Mouse (Mus musculus): ENCODE results near the gene Galm.

The Galm gene

DNA sequence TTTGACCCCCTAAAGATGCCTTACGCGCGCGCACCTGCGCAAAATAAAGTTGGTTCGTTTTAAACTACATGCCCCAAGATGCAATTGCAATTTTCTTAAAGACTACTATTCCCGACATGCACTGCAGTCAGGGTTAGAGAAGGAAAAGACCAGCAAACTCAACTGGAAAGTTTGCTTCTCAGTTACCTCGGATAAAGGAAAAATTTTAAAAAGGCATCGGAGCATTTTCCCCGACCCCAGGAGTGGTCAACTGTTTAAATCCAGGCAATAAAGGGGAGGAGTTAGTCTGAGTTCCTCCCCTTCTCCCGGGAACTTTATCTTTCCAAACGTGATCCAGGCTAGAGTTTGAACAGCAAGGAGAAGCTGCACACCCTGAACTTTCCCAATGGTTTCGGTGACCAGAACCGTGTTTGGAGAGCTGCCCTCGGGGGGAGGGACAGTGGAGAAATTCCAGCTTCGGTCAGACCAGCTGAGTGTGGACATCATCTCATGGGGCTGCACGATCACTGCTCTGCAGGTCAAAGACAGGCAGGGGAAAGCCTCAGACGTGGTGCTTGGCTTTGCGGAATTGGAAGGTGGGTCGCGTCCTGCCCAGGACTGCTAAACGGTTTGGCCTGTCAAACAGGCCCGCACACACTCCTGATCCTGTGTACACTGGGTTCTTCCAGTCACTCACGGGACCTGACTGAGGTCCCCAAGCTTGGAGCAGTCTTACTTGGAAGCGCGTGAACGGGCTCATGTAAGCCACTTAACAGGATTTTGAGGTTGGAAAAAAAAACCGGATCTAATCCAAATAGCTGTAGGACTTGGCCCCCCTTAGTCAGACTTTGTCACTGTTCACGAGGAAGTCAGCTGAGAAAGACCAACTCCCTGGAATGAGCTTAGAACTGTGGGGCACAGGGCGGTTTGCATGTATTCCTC lies at the start of gene Galm:
TSS of gene Galm (plus strand) at position 141 of the 921 bp plus-strand sequence.
- DNase-seq (ENCODE audit: low spot score), result peak; percentile 39

GRCm38 (mm10) chr17:80078726-80079125 lies 48.5 kb upstream of the Galm start:
- no peak for DNase-seq (ENCODE audit: low spot score)

DNA sequence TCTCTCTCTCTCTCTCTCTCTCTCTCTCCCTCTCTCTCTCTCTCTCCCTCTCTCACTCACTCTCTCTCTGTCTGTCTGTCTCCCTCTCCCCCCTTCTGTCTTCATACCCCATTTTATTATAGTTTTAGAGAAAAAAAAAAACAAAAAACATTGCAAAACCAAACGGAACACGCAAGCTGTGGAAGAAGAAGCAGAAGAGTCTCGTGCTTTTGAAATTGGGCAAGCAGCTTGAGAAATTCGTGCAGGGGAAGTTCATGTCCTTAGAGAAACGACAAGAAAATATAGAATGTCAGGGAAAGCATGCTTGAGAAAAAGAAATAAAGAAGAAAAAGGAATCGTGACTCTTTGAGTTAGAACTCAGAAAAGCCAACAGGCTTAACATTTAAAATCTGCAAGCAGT lies 44.0 kb upstream of the Galm start:
- no peak for DNase-seq (ENCODE audit: low spot score)

- no peak for DNase-seq (ENCODE audit: low spot score)
These were observed 42.8 kb upstream of the Galm start for GRCm38 (mm10) chr17:80084424-80084823.

- no peak for DNase-seq (ENCODE audit: low spot score)
These were observed 40.7 kb upstream of the Galm start for GRCm38 (mm10) chr17:80086591-80086990.

DNA sequence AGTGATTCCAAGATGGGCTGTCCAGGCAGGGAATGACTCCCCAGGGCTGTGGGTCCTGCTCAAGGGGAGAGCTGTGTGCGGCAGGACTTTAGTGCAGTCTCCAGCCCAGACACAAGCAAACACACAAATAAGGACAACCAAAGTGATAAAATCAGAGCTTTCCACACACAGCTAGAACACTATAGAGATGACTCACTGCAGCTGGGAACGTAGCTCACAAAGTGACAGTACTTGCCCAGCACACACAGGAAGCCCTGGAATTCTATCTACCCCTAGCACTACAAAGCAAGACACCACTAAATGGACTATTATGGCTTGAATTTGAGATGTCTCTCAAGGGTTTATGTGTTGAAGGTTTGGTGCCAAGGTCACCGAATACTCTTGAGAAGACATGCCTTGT lies 39.1 kb upstream of the Galm start:
- DNase-seq (ENCODE audit: low spot score), result no peak

DNA sequence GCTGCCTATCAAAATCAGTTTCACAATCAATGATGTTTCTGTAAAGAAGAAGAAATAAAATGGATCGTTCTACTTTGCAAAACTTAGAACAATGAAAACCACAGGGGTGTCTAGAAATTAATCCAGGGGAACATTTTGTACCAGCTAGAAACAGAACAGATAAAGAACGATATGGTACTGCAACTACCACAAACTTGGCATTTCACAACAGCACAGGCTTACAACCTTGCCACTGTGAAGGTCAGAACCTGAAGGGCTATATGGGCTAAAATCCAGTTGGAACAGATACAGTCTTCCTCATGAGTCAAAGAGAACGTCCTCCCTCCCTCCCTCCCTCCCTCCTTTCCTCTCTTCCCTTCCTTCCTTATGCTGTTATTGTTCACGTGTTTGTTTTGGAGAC lies 36.7 kb upstream of the Galm start:
- DNase-seq (ENCODE audit: low spot score), result no peak

GRCm38 (mm10) chr17:80091879-80092549 lies 35.3 kb upstream of the Galm start:
- DNase-seq (ENCODE audit: low spot score), result no peak

DNA sequence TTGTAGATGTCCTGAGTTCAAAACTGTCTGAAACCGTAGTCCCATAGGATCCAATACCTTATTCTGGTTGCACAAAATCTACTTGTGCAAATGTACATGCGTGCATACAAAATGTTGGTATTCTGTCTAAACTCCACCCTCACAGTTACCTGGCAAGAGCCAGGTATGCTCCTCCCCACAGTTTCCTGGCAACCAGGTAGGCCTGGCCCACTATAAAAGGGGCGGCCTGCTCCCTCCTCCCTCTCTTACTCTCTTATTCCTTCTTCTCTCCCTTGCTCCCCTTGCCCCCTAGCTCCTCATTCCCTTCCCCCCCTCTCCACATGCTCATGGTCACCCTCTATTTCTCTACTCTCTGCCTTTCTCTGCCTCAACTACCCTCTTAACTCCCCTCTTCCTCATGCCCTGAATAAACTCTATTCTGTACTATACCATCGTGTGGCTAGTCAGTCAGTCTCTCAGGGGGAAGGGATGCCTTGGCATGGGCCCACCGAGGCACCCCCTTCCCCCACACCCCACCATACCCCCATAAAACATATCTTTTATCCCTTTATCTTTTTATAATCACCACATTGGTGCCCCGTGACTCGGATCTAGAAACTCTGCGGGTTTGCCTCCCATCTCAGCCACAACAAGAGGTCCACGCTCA lies 31.9 kb upstream of the Galm start:
- DNase-seq (ENCODE audit: low spot score), result no peak

DNA sequence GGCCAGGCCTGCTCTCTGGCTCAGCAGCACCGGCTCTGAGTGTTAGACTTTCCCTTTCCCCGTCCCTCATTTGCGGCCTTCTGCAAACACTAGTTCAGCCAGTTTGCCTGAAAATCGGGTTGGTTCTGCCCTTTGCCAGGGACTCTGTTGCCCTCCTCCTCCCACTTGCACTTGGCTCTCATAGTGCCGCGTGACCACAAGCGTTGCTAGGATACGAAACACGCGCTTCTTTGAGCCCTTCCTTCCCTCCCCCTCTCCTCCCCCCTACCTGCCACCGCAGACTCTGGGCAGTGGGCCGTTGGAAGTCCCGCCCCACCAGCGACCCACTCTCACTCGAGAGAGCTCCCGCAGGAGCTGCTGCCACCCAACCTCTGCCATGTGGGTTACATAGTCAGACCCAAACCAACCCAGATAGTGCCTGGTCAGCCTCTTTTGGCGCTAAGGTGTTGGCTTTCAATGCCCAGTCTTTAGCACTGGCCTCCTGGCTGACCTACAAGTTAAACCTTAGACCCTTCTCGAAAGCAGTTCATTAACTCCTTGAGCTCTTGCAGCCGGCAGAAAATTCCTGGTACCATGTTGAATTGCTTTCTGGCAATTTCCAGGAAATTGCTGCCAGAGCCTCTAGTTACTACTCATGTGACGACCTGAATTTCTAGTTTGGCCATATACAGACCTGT lies 31.1 kb upstream of the Galm start:
- DNase-seq (ENCODE audit: low spot score), result peak; percentile 24

DNA sequence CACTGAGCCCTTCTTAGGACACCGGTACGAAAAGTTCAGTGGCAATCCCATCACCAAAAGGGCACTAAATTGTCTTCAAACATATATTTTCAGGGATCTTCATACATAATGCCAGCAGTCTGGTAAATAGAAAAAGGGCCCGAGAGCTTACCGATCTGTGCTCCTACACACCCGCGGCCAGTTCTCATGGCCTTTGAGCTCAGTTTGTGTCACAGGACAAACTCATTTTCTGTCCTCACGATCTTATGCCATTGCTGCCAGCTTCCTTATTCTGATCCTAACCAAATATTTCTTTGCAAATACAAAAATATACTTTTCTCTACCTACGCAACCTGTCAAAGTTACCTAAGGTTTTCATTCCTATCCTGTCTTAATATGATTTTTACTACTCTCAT lies 30.6 kb upstream of the Galm start:
- DNase-seq (ENCODE audit: low spot score), result no peak

DNA sequence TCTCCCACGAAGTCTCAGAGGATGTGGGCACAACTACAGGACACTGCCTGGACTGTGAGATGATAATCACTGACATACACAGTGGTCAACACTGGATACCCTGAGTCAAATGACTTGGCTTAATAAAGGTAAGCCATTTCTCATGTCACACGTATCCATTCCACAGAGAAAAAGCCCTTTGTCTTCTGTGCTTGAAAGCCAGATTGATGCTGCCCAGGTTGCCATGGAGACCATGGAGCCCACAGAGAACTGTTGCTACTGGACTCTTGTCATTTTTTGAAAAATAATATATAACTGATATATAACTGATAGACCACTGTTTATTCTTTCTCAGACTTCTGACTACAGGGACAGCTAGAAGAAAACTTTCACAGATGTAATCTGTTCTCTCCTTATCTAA lies 30.1 kb upstream of the Galm start:
- no peak for DNase-seq (ENCODE audit: low spot score)

GRCm38 (mm10) chr17:80099823-80100222 lies 27.4 kb upstream of the Galm start:
- no peak for DNase-seq (ENCODE audit: low spot score)

DNA sequence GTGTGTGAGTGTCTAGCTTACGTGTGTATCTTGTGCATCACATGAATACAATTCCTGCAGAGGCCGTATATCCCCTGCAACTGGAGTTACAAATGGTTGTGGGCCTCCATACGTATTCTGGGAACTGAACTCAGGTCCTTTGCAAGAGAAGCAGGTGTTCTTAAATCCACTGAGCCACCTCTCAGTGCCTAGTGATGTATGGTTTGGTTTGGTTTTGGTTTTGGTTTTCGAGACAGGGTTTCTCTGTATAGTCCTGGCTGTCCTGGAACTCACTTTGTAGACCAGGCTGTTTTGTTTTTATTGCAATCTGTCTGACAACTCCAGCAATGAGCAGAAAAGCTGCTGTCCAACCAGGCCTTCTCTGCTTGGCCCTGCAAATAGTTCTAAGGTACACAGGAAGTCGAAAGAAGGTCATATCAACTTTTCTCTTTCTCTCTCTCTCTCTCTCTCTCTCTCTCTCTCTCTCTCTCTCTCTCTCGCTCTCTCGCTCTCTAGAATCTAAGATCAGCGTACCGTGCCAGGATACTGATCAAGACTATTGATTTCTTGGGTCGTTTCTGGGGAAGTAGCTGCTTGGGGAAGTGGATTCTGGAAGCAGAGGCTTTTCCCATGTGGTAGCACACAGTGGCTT lies 21.8 kb upstream of the Galm start:
- no peak for DNase-seq (ENCODE audit: low spot score)

DNA sequence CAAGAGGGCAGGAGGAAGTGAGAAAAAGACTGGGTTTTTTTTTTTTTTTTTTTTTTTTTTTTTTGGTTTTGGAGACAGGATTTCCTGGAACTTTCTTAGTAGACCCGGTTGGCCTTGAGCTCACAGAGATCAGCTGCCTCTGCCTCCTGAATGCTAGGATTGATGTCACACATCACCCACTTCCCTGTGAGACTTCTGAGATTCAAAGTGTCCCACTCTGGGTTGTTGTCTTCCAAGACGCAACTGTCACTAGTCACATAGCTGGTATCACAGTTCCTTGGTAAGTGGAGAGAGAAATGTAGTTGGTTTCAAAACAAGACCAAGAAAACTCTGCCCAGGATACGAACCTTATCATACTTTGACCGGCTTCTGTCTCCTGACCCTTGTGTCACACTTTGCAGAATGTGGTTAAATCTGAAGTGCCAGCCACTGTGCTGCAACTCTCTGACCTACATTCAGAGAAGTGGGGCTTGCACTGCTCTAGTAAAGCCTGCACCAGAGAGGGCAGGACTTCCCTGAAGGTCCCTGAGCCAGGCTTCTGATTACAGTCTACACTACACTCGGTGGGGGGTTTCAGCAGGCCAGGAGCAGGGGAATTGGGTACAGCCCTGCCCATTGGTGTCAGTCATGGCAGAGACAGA lies 14.5 kb upstream of the Galm start:
- peak; percentile 33 for DNase-seq (ENCODE audit: low spot score)

GRCm38 (mm10) chr17:80113468-80113867 lies 13.8 kb upstream of the Galm start:
- no peak for DNase-seq (ENCODE audit: low spot score)

GRCm38 (mm10) chr17:80120396-80120795 lies 6.9 kb upstream of the Galm start:
- no peak for DNase-seq (ENCODE audit: low spot score)

- DNase-seq (ENCODE audit: low spot score), result no peak
These were observed 5.4 kb upstream of the Galm start for GRCm38 (mm10) chr17:80121833-80122232.

DNA sequence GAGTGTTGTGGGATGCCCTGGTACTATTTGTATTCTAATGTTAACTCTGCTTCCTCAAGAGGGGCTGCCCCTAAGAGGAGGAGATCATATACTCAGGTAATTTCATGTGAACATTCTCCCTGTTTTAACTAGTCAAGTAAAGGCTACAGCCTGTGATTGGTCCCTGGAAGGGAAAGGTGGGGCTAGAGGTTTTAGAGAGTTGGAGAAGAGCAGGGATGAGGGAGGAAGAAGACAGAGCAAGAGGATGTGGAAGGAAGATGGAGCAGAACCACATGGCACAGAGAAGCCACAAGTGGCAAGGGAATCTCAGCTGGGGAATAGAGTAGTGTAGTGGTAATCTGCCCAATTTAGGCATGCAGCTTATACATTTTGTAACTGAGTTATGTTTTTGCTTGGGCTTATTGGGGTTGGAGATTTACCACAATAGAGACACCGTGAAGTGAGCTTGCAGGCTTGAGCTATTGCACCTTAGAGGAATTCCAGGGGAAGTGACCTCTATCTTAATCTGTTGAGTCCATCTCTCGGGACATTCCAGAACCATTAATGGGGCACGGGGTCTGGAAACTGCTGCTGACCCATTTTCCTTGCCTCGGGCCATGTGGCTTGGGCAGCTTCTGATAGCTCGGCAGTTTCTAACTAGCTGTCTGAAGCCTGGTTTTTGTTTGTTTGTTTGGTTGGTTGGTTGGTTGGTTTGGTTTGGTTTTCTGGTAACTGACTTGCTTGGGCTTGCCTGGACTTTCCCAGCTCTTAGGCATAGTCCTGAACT lies 2.1 kb upstream of the Galm start:
- no peak for DNase-seq (ENCODE audit: low spot score)

DNA sequence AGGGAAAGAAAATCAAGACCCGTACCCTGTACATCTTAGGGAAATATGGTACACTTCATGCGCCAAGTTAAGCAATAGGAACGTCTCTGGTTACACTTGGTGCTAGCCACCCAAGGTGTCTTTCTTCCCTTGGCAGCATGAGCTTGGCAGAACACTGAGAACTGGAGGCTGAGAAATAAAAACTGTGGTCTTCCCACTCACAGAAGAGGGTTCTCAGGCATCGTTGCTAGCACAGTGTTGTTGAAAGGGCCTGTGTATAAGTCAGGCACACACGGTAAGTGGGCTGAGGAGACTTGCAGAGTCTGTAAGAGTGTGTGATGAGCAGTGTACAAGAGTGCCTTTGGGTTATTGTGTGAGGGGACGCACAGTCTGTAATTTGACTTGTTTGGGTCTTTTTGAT lies 1.1 kb upstream of the Galm start:
- no peak for DNase-seq (ENCODE audit: low spot score)
